Mouse (Mus musculus): ENCODE results near the gene Mob4.

GRCm38 (mm10) chr1:55182392-55182791 is 51.4 kb downstream of the Mob4 start:
- TF ChIP-seq CTCF (conservative IDR thresholded peaks at IDR 0.05; ENCODE audit: insufficient read depth, insufficient read length, low read depth, low read length) = no peak
- TF ChIP-seq POLR2A (IDR thresholded peaks at IDR 0.05; ENCODE audit: low read depth, low read length) = no peak

Data from kidney, adult 2 months (tissue).